Mouse (Mus musculus) lung, postnatal 0 days (tissue): ENCODE measurements at regions not wholly inside any gene's neighbourhood (a gene's known extent, or its start where the extent isn't known, plus 50 kb on each side); places are given as distances from the start of the nearest gene placed in this dataset.

ENCODE experiments used
- CTCF ChIP-seq: IDR thresholded peaks from 2 replicates; pipeline ENCODE4 v1.5.1; 2016; ENCODE audit warnings: antibody characterized with exemption, mild to moderate bottlenecking
- EP300 ChIP-seq: IDR thresholded peaks from 2 replicates; pipeline ENCODE4 v1.6.1; 2016; ENCODE audit warnings: antibody characterized with exemption, mild to moderate bottlenecking, control low read depth

DNA sequence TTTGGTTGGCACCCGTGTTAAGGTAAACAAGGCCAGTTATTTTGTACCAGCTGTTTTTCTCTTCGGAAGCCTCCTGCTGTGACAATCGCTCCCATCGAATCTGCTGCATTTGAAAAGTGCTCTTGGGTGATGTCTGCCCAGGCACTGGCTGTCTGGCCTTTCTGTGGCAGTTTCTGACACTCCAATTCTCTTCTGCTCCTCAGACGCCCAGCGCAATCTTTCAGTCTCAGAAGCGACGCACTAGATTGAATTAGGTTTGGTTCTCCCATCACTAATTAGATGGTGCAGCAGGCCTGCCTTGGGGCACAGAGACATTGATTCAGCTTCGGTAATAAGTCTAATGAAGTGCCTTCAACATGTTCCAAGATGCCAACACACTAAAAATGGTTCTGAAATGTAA is 197.7 kb upstream of the Zc3h12c start:
- TF ChIP-seq CTCF (no peak), EP300 (no peak)
